In genomic region chr4:87461181-87461912, GRCm38 (mm10) we compare ENCODE assay signal across 8 mouse cellular contexts.
DNase-seq lines count a peak whose midpoint lies in the region; ATAC-seq and TF ChIP-seq lines count a peak whose summit lies in the region.

No protein-coding gene starts in this region.

- WGBS in forebrain, embryonic 13.5 days = 35% methylated on average over 7 of the region's 7 CpGs
- WGBS in forebrain, embryonic 10.5 days = 78% methylated on average over 7 of the region's 7 CpGs
- WGBS in forebrain, embryonic 14.5 days = 23% methylated on average over 7 of the region's 7 CpGs

- H3K4me3 ChIP-seq in forebrain, embryonic 13.5 days = no peak overlapping the region
- H3K4me3 ChIP-seq in forebrain, embryonic 10.5 days = no peak overlapping the region
- H3K4me3 ChIP-seq in CH12.LX (replicated peaks in 1 of 3; ENCODE audit: low read depth in 2 of 3, low read length in 2 of 3, poor library complexity in 1 of 3) = no peak overlapping the region
- no peak overlapping the region for H3K4me3 ChIP-seq in forebrain, embryonic 14.5 days (ENCODE audit: low read depth, low read length)

- no peak for TF ChIP-seq POLR2A in CH12.LX (IDR thresholded peaks at IDR 0.05; ENCODE audit: low read depth, low read length)

- H3K36me3 ChIP-seq in forebrain, embryonic 13.5 days (ENCODE audit: poor library complexity, severe bottlenecking) = no peaks in the 10 kb centered on the region
- no peaks in the 10 kb centered on the region for H3K36me3 ChIP-seq in forebrain, embryonic 10.5 days (replicated peaks)
- H3K36me3 ChIP-seq in CH12.LX (replicated peaks in 1 of 2; ENCODE audit: control insufficient read depth in 1 of 2, insufficient read depth in 1 of 2, low read length in 1 of 2) = no peaks in the 10 kb centered on the region
- H3K36me3 ChIP-seq in forebrain, embryonic 14.5 days (ENCODE audit: control insufficient read depth, insufficient read depth, low read length) = no peaks in the 10 kb centered on the region

- no peak overlapping the region for H3K9ac ChIP-seq in forebrain, embryonic 13.5 days
- H3K9ac ChIP-seq in CH12.LX (ENCODE audit: insufficient read depth, low read depth) = no peak overlapping the region
- no peak overlapping the region for H3K9ac ChIP-seq in forebrain, embryonic 14.5 days (ENCODE audit: low read length)

- TF ChIP-seq EP300 in CH12.LX (IDR thresholded peaks at IDR 0.05; ENCODE audit: low read length) = no peak

- peaks cover 18% of the 10 kb centered on the region for H3K4me1 ChIP-seq in forebrain, embryonic 13.5 days
- no peaks in the 10 kb centered on the region for H3K4me1 ChIP-seq in forebrain, embryonic 10.5 days
- H3K4me1 ChIP-seq in CH12.LX (ENCODE audit: control insufficient read depth in 1 of 2, insufficient read depth in 2 of 2) = peaks cover 0 to 27% of the 10 kb centered on the region in 2 experiments; a peak in 2 of 4 replicates
- H3K4me1 ChIP-seq in forebrain, embryonic 14.5 days (ENCODE audit: control insufficient read depth, insufficient read depth, low read length) = peaks cover 13% of the 10 kb centered on the region

- H3K27me3 ChIP-seq in forebrain, embryonic 13.5 days = no peaks in the 10 kb centered on the region
- H3K27me3 ChIP-seq in forebrain, embryonic 10.5 days (ENCODE audit: poor library complexity, severe bottlenecking) = no peaks in the 10 kb centered on the region
- no peaks in the 10 kb centered on the region for H3K27me3 ChIP-seq in CH12.LX (replicated peaks)
- no peaks in the 10 kb centered on the region for H3K27me3 ChIP-seq in forebrain, embryonic 14.5 days (replicated peaks; ENCODE audit: control insufficient read depth, insufficient read depth, low read length)

- no peaks in the 10 kb centered on the region for H3K79me2 ChIP-seq in CH12.LX (replicated peaks; ENCODE audit: control insufficient read depth, extremely low read depth, insufficient read depth, poor library complexity, severe bottlenecking)

- intact Hi-C loops in left cerebral cortex, postnatal 25 days (cut with DNase I) = no loop called here

- TF ChIP-seq CTCF in CH12.LX (conservative IDR thresholded peaks at IDR 0.05 in 1 of 2, IDR thresholded peaks at IDR 0.05 in 1 of 2; ENCODE audit: low read depth in 2 of 2, low read length in 2 of 2) = no peak

- no peak overlapping the region for H3K4me2 ChIP-seq in forebrain, embryonic 13.5 days
- no peak overlapping the region for H3K4me2 ChIP-seq in CH12.LX (ENCODE audit: insufficient read depth, low read depth, poor library complexity, severe bottlenecking)
- no peak overlapping the region for H3K4me2 ChIP-seq in forebrain, embryonic 14.5 days (ENCODE audit: low read length)

- no peaks in the 10 kb centered on the region for H3K9me3 ChIP-seq in forebrain, embryonic 13.5 days (replicated peaks)
- H3K9me3 ChIP-seq in forebrain, embryonic 10.5 days = no peaks in the 10 kb centered on the region
- no peaks in the 10 kb centered on the region for H3K9me3 ChIP-seq in CH12.LX (replicated peaks; ENCODE audit: low read length)
- no peaks in the 10 kb centered on the region for H3K9me3 ChIP-seq in forebrain, embryonic 14.5 days (replicated peaks; ENCODE audit: control insufficient read depth, low read length)

- no peak for TF ChIP-seq RAD21 in CH12.LX (IDR thresholded peaks at IDR 0.05; ENCODE audit: low read depth, low read length)

- H3K27ac ChIP-seq in forebrain, embryonic 13.5 days = peak overlapping the region; percentile 65
- H3K27ac ChIP-seq in forebrain, embryonic 10.5 days = no peak overlapping the region
- H3K27ac ChIP-seq in CH12.LX (ENCODE audit: insufficient read depth, low read depth) = no peak overlapping the region
- H3K27ac ChIP-seq in forebrain, embryonic 14.5 days (ENCODE audit: low read depth, low read length) = peak overlapping the region; percentile 66; the same call in 1 of the 2 replicates

- no peak for DNase-seq in forebrain, embryonic 10.5 days (ENCODE audit: extremely low spot score, low spot score)
- peak; percentile 21 for DNase-seq in CH12.LX (ENCODE audit: extremely low read depth)
- DNase-seq in forebrain, embryonic 14.5 days (ENCODE audit: low spot score) = peak; percentile 97
- peak; percentile 8 to 20 for DNase-seq in left cerebral cortex, postnatal 25 days (ENCODE audit: low spot score in 2 of 2)
- DNase-seq in adrenal gland, adult 18-20 months (ENCODE audit: low spot score in 2 of 2) = no peak
- DNase-seq in adrenal gland, adult 2 months = no peak
- no peak for DNase-seq in kidney, postnatal 25 days

- ATAC-seq in forebrain, embryonic 13.5 days = peak; percentile 93
- peak; percentile 96 for ATAC-seq in forebrain, embryonic 14.5 days

- dilution Hi-C loops in CH12.LX (cut with MboI; ENCODE audit: extremely low pct_ligation_motif_present, extremely low pct_unique_long_range_greater_than_20kb, low sequenced_read_pairs) = no loop called here

- in situ Hi-C loops in CH12.LX (cut with MboI; ENCODE audit: low pct_ligation_motif_present, low pct_unique_long_range_greater_than_20kb, low sequenced_read_pairs) = no loop called here

TF ChIP-seq in CH12.LX, 34 proteins besides CTCF, POLR2A, EP300 and RAD21:
- no peak for TF ChIP-seq USF1 (IDR thresholded peaks at IDR 0.05; ENCODE audit: low read depth, low read length)
- TF ChIP-seq CHD2 (IDR thresholded peaks at IDR 0.05; ENCODE audit: low read length) = no peak
- no peak for TF ChIP-seq MAX (IDR thresholded peaks at IDR 0.05; ENCODE audit: low read length)
- TF ChIP-seq UBTF (IDR thresholded peaks at IDR 0.05; ENCODE audit: low read depth, low read length) = no peak
- TF ChIP-seq MAFK (IDR thresholded peaks at IDR 0.05; ENCODE audit: insufficient replicate concordance, low read length) = no peak
- TF ChIP-seq ZMIZ1 (IDR thresholded peaks at IDR 0.05; ENCODE audit: low read depth, low read length) = no peak
- TF ChIP-seq KAT2A (IDR thresholded peaks at IDR 0.05; ENCODE audit: insufficient replicate concordance, low read length) = no peak
- TF ChIP-seq ELF1 (IDR thresholded peaks at IDR 0.05; ENCODE audit: low read depth, low read length) = no peak
- TF ChIP-seq TBP (conservative IDR thresholded peaks at IDR 0.05; ENCODE audit: low read depth, low read length) = no peak
- no peak for TF ChIP-seq E2F4 (IDR thresholded peaks at IDR 0.05; ENCODE audit: insufficient replicate concordance, low read depth, low read length)
- no peak for TF ChIP-seq NELFE (IDR thresholded peaks at IDR 0.05; ENCODE audit: low read depth, low read length)
- no peak for TF ChIP-seq JUN (IDR thresholded peaks at IDR 0.05; ENCODE audit: insufficient read depth, low read depth, low read length)

Comparison
In these comparisons a context has a peak if more than half of its experiments do, and no peak if none do; other contexts are left out.
1. H3K27ac ChIP-seq: peak in forebrain, embryonic 13.5 days (single experiment) and forebrain, embryonic 14.5 days (single experiment); none in forebrain, embryonic 10.5 days (single experiment) and CH12.LX (single experiment).
2. DNase-seq: peak in CH12.LX (single experiment), forebrain, embryonic 14.5 days (single experiment) and left cerebral cortex, postnatal 25 days (2 of 2); none in forebrain, embryonic 10.5 days (single experiment), adrenal gland, adult 18-20 months (0 of 2), adrenal gland, adult 2 months (single experiment) and kidney, postnatal 25 days (0 of 2).